Mouse (Mus musculus): Measurements from ENCODE around the gene Adcy7.

- TF ChIP-seq CTCF (IDR thresholded peaks at IDR 0.05; ENCODE audit: extremely low read depth, insufficient read length, insufficient replicate concordance, low read depth, low read length) (no peak), POLR2A (IDR thresholded peaks at IDR 0.05; ENCODE audit: low read depth, low read length) (no peak)
Observed at GRCm38 (mm10) chr8:88310286-88310685, 38.1 kb downstream of the Adcy7 start.
